Mouse (Mus musculus) small intestine, adult 2 months (tissue): ENCODE data around the gene 4931428L18Rik.

ENCODE experiments used
- CTCF ChIP-seq: fragments of 200-500 bp; IDR thresholded peaks from 2 replicates; pipeline ENCODE4 v1.5.1; 2012; ENCODE audit warnings: low read depth, mild to moderate bottlenecking, control low read depth, inconsistent platforms, low read length, moderate library complexity, mixed read lengths; ENCODE audit not compliant: insufficient replicate concordance, insufficient read length; ENCODE audit errors: extremely low read depth
- POLR2A ChIP-seq: fragments of 200-500 bp; IDR thresholded peaks from 2 replicates; pipeline ENCODE4 v1.6.1; 2012; ENCODE audit warnings: low read depth, mild to moderate bottlenecking, control low read depth, inconsistent platforms, low read length, moderate library complexity

DNA sequence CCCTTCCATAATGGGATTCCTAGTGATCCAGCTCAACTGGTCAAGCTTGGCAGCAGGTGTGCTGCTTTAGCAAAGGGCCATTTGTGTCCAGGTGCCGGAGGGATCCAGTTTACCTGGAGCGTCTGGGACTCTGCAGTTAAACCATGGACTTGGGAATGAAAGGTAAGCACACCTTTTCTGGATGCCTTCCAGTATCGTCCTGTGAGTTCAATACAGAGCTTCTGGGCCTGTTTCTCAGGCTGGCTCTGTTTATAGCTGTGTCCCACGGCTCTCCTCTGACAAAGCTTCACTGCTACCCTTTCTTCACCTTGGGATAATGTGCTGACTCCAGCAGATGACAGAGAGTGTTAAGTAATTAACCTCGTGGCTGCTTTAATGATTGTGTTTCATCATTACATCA lies 205.1 kb downstream of the 4931428L18Rik start:
- TF ChIP-seq POLR2A, result no peak
- TF ChIP-seq CTCF, result no peak
